Mouse (Mus musculus): ENCODE data around the gene Gm49355. TPM values are rescaled to one million over a fixed set of nuclear protein-coding genes. Genes with fewer than 3 reads are reported as not detected.

Gm49355 gene
- total RNA-seq, 2 experiments from 2014 or later, result 0.08 TPM; not detected in 1

- no peak for DNase-seq
- H3K4me3 ChIP-seq, result no peak overlapping the region
- no peak overlapping the region for H3K27ac ChIP-seq
- no peak for TF ChIP-seq CTCF (IDR thresholded peaks at IDR 0.05)
- intact Hi-C loops (cut with DNase I), result no loop called here
Observed at GRCm38 (mm10) chr14:12337421-12337997, 53.7 kb downstream of the Gm49355 start.

GRCm38 (mm10) chr14:12337998-12338809, 54.4 kb downstream of the Gm49355 start:
- Histone ChIP-seq H3K4me3 (no peak overlapping the region), H3K27ac (no peak overlapping the region)
- no peak for TF ChIP-seq CTCF (IDR thresholded peaks at IDR 0.05)
- intact Hi-C loops (cut with DNase I), result no loop called here
- DNase-seq, result no peak

DNA sequence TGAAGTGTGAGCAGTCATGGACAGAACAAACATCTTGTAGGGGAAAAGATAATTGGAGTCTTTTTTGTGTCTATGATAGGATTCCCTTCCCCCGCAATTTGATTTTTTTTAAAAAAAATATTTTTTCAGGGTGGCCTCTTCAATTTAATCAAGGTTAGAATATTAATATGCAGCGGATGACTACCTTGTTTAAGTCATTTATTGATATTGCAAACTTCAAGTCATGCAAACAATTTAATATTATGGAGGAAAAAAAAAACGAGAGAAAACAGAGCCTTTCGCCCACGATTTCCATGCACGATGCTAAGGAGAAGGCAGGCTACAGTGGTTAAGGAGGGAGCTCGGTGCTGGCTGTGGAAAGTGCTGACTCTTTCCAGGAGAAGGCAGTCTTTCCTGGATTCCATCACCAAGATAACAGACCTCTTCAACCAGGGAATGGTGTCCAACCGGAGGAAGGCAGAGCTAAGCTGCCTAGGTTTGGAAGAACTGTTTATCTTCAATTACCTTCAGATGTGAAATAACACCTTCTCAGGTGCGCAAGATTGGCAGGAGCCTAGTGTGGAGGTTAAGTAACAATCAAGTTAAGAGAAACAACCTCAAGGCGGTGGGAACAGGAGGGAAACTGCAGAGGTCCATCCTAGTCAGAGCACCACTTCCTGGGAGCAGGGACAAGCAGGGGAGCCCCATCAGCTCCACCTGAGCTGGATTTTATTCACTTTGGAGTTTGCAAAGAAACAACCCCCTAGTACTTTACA, 55.2 kb downstream of the Gm49355 start:
- no peak overlapping the region for H3K4me3 ChIP-seq
- no peak for DNase-seq
- intact Hi-C loops (cut with DNase I), result no loop called here
- TF ChIP-seq CTCF (IDR thresholded peaks at IDR 0.05), result no peak
- no peak overlapping the region for H3K27ac ChIP-seq

- Histone ChIP-seq H3K4me3 (peak overlapping the region; percentile 52), H3K27ac (no peak overlapping the region)
- no peak for TF ChIP-seq CTCF (IDR thresholded peaks at IDR 0.05)
- DNase-seq, result no peak
- intact Hi-C loops (cut with DNase I), result no loop called here
Observed at GRCm38 (mm10) chr14:12340238-12341074, 56.7 kb downstream of the Gm49355 start.

DNA sequence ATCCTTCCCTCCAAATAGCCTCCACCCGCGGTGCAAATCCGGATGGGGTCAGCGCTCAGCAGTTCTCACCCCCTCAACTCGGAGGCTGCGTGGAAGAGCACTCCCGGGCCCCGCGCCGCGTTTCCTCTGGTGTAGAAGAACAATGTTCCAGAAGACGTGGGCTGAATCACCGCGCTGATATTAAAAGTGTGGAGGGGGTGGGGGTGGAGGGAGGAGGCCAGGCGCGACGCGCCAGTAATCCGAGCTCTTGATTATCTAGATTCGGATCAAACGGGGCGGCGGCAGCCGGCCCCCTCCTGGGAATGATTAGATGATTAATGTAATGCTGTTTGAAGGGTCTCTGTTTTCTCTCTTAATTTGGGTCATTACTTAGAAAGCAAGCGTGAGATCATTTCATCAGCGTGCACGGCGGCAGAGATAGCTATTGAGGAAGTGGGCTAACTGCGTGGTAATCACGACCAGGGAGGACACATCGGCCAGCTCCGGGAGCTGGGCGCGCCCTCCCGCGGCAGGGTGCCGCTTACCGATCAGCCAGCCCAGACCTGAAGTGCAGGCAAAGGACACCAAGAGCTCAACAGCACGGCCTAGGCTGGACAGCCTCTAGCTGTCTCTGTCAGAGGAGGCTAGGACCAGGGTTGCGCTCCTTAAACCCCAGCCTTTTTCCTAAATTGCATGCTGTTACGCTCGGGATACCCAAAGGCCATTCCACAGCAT, 57.5 kb downstream of the Gm49355 start:
- peak; percentile 22 for DNase-seq
- Histone ChIP-seq H3K27ac (no peak overlapping the region), H3K4me3 (peak overlapping the region; percentile 52)
- intact Hi-C loops (cut with DNase I), result no loop called here
- peak; percentile 30; the same call in 1 of the 2 replicates for TF ChIP-seq CTCF (IDR thresholded peaks at IDR 0.05)

- DNase-seq, result no peak
- no peak for TF ChIP-seq CTCF (IDR thresholded peaks at IDR 0.05)
- Histone ChIP-seq H3K27ac (no peak overlapping the region), H3K4me3 (peak overlapping the region; percentile 52; the same call in 1 of the 2 replicates)
- intact Hi-C loops (cut with DNase I), result no loop called here
Observed at GRCm38 (mm10) chr14:12341789-12342457, 58.1 kb downstream of the Gm49355 start.

GRCm38 (mm10) chr14:12342458-12343131, 58.8 kb downstream of the Gm49355 start:
- Histone ChIP-seq H3K4me3 (no peak overlapping the region), H3K27ac (no peak overlapping the region)
- TF ChIP-seq CTCF (IDR thresholded peaks at IDR 0.05), result no peak
- no peak for DNase-seq
- intact Hi-C loops (cut with DNase I), result no loop called here

DNA sequence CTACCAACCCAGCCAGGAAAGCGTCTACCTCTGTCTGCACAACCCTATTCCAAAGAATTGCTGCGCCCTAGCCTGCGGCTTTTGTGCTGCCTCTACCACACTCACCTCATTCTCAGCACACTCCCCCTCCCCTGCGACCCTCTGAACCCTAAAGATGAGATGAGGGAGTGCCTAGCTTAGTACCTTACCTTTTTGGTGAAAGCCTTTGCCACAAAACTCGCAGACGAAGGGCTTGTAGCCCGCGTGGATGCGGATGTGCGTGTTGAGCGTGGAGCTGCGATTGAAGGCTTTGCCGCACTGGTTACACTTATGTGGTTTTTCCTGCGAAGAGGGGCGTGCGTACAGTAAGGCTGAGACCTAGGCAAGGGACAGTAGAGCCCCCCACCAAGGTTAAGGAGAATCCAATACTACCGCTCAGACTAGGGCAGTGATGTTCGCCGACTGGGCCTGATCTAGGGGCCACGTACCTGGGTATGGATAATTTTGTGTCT, 59.7 kb downstream of the Gm49355 start:
- DNase-seq, result no peak
- H3K4me3 ChIP-seq, result no peak overlapping the region
- TF ChIP-seq CTCF (IDR thresholded peaks at IDR 0.05), result no peak
- intact Hi-C loops (cut with DNase I), result no loop called here
- H3K27ac ChIP-seq, result no peak overlapping the region

- intact Hi-C loops (cut with DNase I), result no loop called here
- DNase-seq, result no peak
- peak overlapping the region; percentile 37 for H3K4me3 ChIP-seq
- TF ChIP-seq CTCF (IDR thresholded peaks at IDR 0.05), result no peak
- H3K27ac ChIP-seq, result no peak overlapping the region
Observed at GRCm38 (mm10) chr14:12344061-12344745, 60.4 kb downstream of the Gm49355 start.

DNA sequence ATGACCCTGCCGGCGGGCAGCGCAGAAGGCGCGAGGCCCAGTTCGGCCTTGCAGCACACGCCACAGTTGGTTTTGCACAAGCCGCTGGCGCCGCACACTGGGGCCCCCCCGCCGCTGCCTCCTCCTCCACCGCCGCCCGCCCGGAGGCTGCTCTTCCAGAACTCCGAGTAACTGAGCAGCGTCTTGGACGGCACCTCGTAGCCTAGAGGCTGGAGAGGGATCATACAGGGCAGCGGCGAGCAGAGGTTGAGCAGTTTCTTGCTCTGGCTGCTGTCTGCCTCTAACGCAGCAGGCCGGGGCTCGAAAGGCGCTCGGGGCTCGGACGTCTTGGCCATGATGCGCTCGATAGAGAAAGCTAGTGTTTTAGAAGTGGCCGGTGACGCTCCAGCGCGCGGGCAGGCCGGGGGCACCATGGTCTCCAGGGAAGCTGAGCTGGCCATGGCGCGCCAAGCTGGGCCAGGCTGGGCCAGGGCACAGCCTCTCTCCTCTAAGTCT, 61.0 kb downstream of the Gm49355 start:
- no peak for TF ChIP-seq CTCF (IDR thresholded peaks at IDR 0.05)
- intact Hi-C loops (cut with DNase I), result no loop called here
- peak overlapping the region; percentile 37 for H3K4me3 ChIP-seq
- no peak overlapping the region for H3K27ac ChIP-seq
- DNase-seq, result no peak
